Mouse (Mus musculus): Measurements from ENCODE around the gene Pcgf2.

DNA sequence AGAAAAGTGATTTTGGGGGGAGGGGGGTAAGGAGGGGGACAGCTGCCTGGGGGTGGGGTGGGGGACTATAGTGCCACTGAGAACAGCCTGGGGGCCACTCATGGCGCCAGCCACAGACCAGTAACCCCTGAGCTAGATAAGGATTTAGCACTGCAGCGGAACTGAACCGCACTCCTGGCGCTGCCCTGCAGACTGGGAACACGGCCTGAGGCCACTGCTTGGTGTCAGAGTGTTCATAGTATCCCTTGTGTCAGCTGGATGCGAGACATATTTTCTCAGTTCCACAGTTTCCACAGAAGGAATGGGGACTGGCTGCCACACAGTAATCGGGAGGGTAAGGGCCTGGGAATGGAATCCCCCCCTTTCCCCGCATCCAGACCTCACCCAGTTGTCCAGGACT, 15.7 kb upstream of the Pcgf2 start:
- no peak for TF ChIP-seq CTCF (IDR thresholded peaks at IDR 0.05)
- no peak for TF ChIP-seq EP300 (IDR thresholded peaks at IDR 0.05)
